Mouse (Mus musculus) cerebellum, adult (tissue): ENCODE results near the gene Znrf2.

Source experiments
- ATAC-seq: cut with Nextera tagmentation; 2 replicates; pipeline ENCODE4 v1.9.2; 2017; ENCODE audit warnings: mild to moderate bottlenecking, moderate library complexity, mixed read lengths; ENCODE audit not compliant: insufficient number of reproducible peaks, low FRiP score, low TSS enrichment

The Znrf2 gene

GRCm38 (mm10) chr6:54906053-54907040, 89.6 kb downstream of the Znrf2 start:
- no peak for ATAC-seq

DNA sequence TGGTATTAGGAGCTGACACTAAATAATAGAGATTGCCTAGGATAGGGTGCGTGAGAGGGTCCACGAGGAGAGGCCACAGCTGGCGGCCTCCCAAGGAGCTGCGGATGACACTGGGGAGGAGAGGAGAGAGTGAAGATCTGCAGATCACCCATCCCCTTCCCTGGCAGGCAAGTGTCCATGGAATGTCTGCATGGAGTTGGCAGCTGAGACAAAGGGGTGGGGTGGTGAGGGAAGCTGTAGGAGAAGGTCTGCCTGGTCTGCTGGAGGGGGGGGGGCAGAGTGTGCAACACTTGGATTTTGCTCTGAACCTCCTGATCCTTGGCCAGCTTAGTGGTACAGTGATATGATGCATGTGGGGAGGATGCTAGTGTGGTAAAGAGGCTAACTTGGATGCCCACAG, 98.3 kb downstream of the Znrf2 start:
- ATAC-seq, result no peak

GRCm38 (mm10) chr6:54916163-54916562, 99.4 kb downstream of the Znrf2 start:
- no peak for ATAC-seq

DNA sequence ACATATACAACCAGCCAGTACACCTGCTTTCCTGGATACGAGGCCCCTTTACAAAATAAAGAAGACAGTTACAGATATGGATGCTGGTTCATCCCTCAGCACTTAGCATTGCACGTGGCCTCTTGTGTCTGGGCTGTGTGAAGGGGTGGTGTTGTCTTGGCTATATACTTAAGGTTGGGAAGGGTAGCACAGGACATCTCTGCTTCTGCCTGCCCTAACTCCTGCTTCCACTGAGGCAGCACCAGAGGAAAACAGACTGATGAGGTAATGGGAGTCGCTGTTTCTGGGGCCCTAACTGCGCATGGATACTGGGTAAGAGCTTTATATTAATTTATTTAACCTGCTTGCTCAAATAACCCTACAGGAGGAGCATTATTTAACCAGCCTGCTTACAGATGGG, 100.2 kb downstream of the Znrf2 start:
- no peak for ATAC-seq

GRCm38 (mm10) chr6:54917523-54917922, 100.8 kb downstream of the Znrf2 start:
- peak; percentile 66 for ATAC-seq

DNA sequence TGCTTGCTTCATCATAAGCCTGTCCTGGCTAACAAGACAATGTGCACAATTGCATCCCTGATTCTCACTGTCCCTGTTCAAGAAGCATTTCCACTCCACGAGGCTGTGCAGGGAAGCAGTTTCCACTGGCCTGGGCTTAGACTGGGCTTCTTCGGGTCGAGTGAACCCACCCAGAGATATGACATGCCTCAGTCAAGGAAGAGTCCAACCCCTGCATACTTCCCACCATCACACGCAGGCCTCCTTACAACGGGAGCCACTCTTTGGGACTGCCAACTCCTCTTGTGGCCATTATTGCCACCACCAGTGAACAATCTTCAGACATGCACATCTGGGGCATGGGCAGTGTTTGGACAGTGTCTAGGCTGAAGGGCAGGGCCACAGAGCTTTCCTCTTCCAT, 101.8 kb downstream of the Znrf2 start:
- ATAC-seq, result no peak

GRCm38 (mm10) chr6:54924538-54924937, 107.8 kb downstream of the Znrf2 start:
- no peak for ATAC-seq

DNA sequence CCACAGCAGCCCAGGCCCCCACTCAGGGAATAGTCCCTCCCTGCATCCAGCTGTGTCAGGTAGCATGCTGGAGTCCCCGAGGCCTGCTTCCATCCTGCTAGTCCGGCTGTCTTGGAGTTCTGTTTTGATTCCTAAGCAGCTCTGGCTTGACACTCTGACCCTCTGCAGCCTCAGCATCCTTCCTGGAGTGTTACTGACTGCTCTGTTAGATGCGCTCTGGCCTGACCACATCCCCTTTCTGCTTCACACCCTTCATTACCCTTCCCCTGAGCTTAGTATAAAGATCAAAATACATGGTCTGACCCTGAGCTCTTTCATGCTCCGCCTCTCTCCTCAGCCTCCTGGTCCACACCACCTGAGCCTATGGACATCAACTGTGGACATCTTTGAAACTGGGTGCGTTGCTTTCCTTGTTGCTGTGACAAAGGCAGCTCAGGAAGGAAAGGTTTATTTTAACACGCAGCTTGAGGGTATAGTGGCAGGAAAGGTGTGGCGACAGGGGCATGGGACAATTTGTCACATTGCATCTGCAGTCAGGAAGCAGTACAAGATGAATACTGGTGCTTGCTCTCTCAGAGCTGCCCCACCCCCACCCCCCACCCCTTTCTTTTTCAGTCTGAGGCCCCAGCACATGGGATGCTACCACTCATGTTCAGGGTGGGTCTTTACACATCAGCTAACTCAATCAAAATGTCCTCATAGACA, 109.2 kb downstream of the Znrf2 start:
- ATAC-seq, result no peak

DNA sequence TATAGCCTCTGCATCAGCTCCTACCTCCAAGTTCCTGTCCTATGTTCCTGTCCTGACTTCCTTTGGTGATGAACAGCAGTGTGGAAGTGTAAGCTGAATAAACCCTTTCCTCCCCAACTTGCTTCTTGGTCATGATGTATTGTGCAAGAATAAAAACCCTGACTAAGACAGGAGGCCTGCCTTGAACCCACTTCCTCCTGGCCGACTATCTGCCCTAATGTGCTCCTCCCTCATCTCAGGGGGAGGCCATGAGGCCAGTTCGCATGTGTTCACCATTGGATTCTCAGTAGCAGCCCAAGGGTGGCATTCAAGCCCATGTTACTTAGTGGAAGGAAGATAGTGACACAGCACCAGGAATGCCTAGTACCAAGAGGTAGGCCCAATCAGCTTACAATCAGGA, 110.2 kb downstream of the Znrf2 start:
- ATAC-seq, result no peak

DNA sequence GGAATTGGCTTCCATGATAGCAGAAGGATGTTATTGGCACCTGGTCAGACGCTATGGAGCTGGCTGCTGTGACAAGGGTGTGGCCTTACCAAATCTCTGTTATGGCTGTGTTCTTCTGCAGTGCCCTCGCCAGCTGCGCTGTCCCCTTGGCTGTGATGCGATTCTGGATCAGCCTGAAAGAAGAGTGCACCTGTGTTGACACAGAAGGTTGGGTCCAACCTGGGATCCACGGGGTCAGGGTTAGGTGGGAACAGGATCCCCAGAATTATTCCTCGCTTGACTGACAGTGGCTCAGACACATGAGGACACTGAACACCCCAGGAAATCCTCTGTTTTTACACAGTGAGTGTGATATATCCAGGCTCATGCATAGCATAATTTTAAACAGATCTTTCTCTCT, 111.2 kb downstream of the Znrf2 start:
- no peak for ATAC-seq

GRCm38 (mm10) chr6:54931641-54932040, 114.9 kb downstream of the Znrf2 start:
- no peak for ATAC-seq

- ATAC-seq, result no peak
These were observed 115.8 kb downstream of the Znrf2 start for GRCm38 (mm10) chr6:54932526-54932925.

GRCm38 (mm10) chr6:54933216-54933615, 116.5 kb downstream of the Znrf2 start:
- ATAC-seq, result no peak

GRCm38 (mm10) chr6:54933866-54934265, 117.2 kb downstream of the Znrf2 start:
- no peak for ATAC-seq

- ATAC-seq, result no peak
These were observed 117.6 kb downstream of the Znrf2 start for GRCm38 (mm10) chr6:54934313-54934712.

DNA sequence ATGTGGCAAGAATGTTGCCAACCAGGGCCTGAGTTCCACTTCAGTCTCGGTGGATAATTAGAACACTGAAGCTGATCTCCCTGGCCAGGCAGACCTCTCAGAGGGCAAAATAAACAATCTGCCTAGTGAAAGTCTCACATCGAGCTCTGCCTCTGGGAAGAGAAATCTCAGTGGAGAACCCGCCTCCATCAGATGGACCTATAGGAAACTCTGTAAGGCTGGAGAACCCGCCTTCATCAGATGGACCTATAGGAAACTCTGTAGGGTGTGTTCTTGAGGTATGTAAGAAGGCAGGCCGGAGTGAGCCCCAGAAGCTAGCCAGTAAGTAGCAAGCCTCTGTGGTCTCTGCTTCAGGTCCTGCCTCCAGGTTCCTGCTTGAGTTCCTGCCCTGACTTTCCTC, 118.2 kb downstream of the Znrf2 start:
- ATAC-seq, result no peak

DNA sequence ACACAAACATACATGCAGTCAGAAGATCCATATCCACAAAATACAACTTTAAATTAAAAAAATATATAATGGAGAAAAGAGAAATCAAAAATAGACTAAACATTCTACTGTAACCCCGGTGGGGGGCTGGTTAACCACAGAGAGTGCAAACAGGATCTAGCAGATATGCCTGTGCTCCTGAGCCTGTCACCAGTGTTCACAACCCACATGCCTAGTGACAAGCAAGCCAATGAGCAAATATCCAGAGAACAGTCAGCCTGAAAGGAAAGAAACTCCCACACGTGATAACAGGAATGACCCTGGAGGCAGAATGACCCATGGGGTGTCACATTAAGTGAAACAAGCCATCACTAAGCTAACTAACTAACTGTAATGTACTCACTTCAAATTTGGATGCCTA, 119.8 kb downstream of the Znrf2 start:
- no peak for ATAC-seq

DNA sequence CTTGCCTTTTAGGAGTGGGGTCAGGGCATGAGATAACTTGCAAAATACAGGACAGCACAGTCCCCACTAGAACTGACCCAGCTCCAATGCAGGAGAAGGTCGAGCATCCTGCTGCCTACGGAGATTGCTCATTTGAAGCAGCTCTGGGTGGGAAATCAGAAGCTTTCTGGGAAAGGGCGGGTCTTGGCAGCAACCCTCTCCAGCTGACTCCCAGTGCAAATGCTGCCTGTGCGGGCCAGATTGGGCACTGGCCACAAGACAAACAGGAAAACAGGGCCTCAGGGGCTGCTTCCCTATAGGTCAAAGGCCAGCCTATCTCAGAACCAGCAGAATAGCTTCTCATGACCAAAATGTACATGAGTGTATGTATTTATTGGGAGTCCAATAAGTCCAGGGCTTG, 122.9 kb downstream of the Znrf2 start:
- ATAC-seq, result no peak

DNA sequence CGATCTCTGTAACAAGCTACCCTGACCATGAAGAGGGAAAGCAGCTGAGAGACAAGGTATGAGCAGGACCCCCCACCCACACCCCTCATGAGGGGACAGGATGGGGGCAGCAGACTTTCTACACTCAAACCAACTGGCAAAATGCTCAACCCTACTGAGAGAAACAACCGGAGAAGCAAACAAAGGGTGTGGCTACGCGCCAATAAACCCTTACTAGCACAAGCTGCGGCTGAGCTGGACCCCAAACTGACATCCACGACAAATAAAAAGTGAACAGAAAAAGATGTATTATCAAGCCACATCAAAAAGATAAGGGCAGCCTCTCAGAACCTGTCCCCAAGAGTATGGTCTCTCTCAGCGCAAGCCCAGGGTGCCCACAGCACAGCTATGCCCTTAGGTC, 123.4 kb downstream of the Znrf2 start:
- ATAC-seq, result no peak

DNA sequence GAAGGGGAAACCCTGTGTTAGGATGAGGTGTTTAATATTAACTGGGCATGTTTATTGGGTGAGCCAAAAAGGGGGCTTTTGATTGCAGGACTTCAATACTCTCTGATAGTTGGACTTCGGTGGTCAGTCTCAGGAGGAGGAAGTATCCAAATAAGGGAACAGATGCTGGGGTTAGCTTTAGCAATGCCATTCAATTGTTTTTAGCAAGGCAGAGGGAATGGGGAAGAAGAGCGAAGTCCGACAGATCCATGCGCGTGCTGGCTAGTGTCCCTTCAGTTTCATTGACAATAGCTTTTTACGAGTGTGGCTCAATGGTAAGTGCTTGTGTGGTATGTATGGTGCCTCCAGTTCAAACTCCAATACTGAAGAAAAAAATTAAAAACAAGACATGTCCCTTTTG, 124.4 kb downstream of the Znrf2 start:
- ATAC-seq, result no peak
